Mouse (Mus musculus): ENCODE results near the gene Fktn.

The Fktn gene

GRCm38 (mm10) chr4:53825821-53826605 lies 112.2 kb downstream of the Fktn start, which contains the start of gene Tmem38b:
TSS of gene Tmem38b (plus strand) at chr4:53826045.
- peak; percentile 61 for DNase-seq (ENCODE audit: low read depth, low spot score)

- DNase-seq (ENCODE audit: low read depth, low spot score): no peak
These were observed 112.9 kb downstream of the Fktn start for GRCm38 (mm10) chr4:53826641-53827248.
